ENCODE assay signal across 9 mouse cellular contexts in the genomic region with DNA sequence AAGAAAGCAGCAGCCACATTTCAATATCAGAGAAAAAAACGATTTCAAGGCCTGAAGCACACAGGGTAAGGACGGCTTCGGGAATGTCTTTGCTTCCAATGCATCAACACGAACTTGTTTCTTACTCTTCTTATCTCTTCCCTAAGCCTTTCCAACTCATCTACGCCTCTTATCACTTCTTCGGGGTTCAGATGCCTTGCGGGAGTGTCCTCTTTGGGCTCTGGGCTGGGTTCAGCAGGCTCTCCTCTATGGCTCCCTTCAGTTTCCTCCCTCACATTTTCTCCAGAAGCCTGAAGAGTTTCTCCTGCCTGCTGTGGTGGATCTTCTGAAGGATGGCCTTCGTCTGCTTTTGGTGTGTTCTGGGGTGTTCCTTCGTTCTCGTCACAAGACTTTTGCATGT. TPM values are rescaled to one million over a fixed set of nuclear protein-coding genes. Genes with fewer than 3 reads are reported as not detected.
DNase-seq lines count a peak whose midpoint lies in the region; ATAC-seq lines count a peak whose summit lies in the region.
"Had no signal": no experiment of that assay in that cellular context is flagged by ENCODE, and none has a peak within 500 bp of the region (broad histone marks: within the 10 kb centered on the region; RNA-seq: fewer than 3 reads in every experiment).

No protein-coding gene starts in this region.

- no peak overlapping the region for H3K27ac ChIP-seq in kidney, embryonic 16.5 days (ENCODE audit: low read length)
- H3K27ac ChIP-seq in limb, embryonic 10.5 days = peak overlapping the region; percentile 90; the same call in 1 of the 2 replicates
- H3K27ac ChIP-seq in neural tube, embryonic 12.5 days = no peak overlapping the region

- H3K9ac ChIP-seq in kidney, embryonic 16.5 days (replicated peaks; ENCODE audit: low read length) = 0 out of 2 replicates have a peak overlapping the region, but pooled peaks have one; percentile 26
- no peak overlapping the region for H3K9ac ChIP-seq in neural tube, embryonic 12.5 days

- peak overlapping the region; percentile 50 for H3K4me2 ChIP-seq in kidney, embryonic 16.5 days (replicated peaks; ENCODE audit: low read depth, low read length)
- peak overlapping the region; percentile 53 for H3K4me2 ChIP-seq in neural tube, embryonic 12.5 days (replicated peaks)

- peak overlapping the region; percentile 67 for H3K4me3 ChIP-seq in kidney, embryonic 16.5 days (ENCODE audit: low read length)
- peak overlapping the region; percentile 64 for H3K4me3 ChIP-seq in limb, embryonic 10.5 days
- peak overlapping the region; percentile 48 for H3K4me3 ChIP-seq in neural tube, embryonic 12.5 days

- ATAC-seq in kidney, embryonic 16.5 days (ENCODE audit: low FRiP score, low TSS enrichment) = no peak
- ATAC-seq in erythroid progenitor cell, adult 5-6 weeks (replicated peaks; ENCODE audit: low FRiP score, poor library complexity, severe bottlenecking) = peak; percentile 73
- no peak for ATAC-seq in neural tube, embryonic 12.5 days (ENCODE audit: low FRiP score, low read depth)
- no peak for ATAC-seq in megakaryocyte, adult 5-6 weeks (ENCODE audit: poor library complexity, severe bottlenecking)

- no peaks in the 10 kb centered on the region for H3K9me3 ChIP-seq in kidney, embryonic 16.5 days (ENCODE audit: low read length)
- no peaks in the 10 kb centered on the region for H3K9me3 ChIP-seq in limb, embryonic 10.5 days (replicated peaks)
- H3K9me3 ChIP-seq in neural tube, embryonic 12.5 days = no peaks in the 10 kb centered on the region
- H3K9me3 ChIP-seq: G1E had no signal

- WGBS in kidney, embryonic 16.5 days = 65% methylated on average over 10 of the region's 10 CpGs
- 58% methylated on average over 10 of the region's 10 CpGs for WGBS in limb, embryonic 10.5 days
- 65% methylated on average over 10 of the region's 10 CpGs for WGBS in neural tube, embryonic 12.5 days

- H3K36me3 ChIP-seq in kidney, embryonic 16.5 days (ENCODE audit: insufficient read depth, low read length) = peaks cover 7% of the 10 kb centered on the region; the same call in 1 of the 2 replicates
- H3K36me3 ChIP-seq in limb, embryonic 10.5 days = peaks cover 12% of the 10 kb centered on the region
- H3K36me3 ChIP-seq in neural tube, embryonic 12.5 days = no peaks in the 10 kb centered on the region

- H3K27me3 ChIP-seq in kidney, embryonic 16.5 days (ENCODE audit: insufficient read depth, low read length) = peaks cover 6% of the 10 kb centered on the region; the same call in 1 of the 2 replicates
- H3K27me3 ChIP-seq in limb, embryonic 10.5 days (ENCODE audit: low read depth, poor library complexity, severe bottlenecking) = peaks cover 81% of the 10 kb centered on the region
- no peaks in the 10 kb centered on the region for H3K27me3 ChIP-seq in neural tube, embryonic 12.5 days (replicated peaks)

- 0 out of 2 replicates have a peak, but pooled peaks cover 3% of the 10 kb centered on the region for H3K4me1 ChIP-seq in kidney, embryonic 16.5 days (ENCODE audit: insufficient read depth, low read length)
- no peaks in the 10 kb centered on the region for H3K4me1 ChIP-seq in limb, embryonic 10.5 days
- H3K4me1 ChIP-seq in neural tube, embryonic 12.5 days = no peaks in the 10 kb centered on the region

- DNase-seq in kidney, adult 11 months = no peak
- DNase-seq in limb, embryonic 10.5 days (ENCODE audit: low spot score) = no peak
- DNase-seq in cerebellum, adult 8-10 months = no peak
- DNase-seq in thymus, adult 18-20 months = no peak

RNA-seq across cellular contexts. Expression of gene Tceal8, which starts 1.5 kb away (rescaled TPM):
- polyA plus RNA-seq in kidney, embryonic 16.5 days (2015; fragmentation: Nextera tagmentation; extraction: Ambion mirVana) = 159 and 170 TPM in 2 replicates
- 27.0 and 72.5 TPM in 2 replicates for total RNA-seq in erythroid progenitor cell, adult 5-6 weeks (2015; ENCODE audit: low replicate concordance)
- total RNA-seq in erythroid progenitor cell, adult 5-6 weeks (2017; ENCODE audit: low replicate concordance) = 53.2 and 63.0 TPM in 2 replicates
- 201 and 220 TPM in 2 replicates for polyA plus RNA-seq in limb, embryonic 10.5 days (2016; fragmentation: Nextera tagmentation; extraction: Ambion mirVana)
- 156 and 175 TPM in 2 replicates for polyA plus RNA-seq in neural tube, embryonic 12.5 days (2016; fragmentation: Nextera tagmentation; extraction: Ambion mirVana)
- 20.6 and 26.5 TPM in 2 replicates for total RNA-seq in megakaryocyte, adult 5-6 weeks (2015)
- 34.4 and 39.0 TPM in 2 replicates for total RNA-seq in megakaryocyte, adult 5-6 weeks (2017)

RNA-seq across cellular contexts. Expression of gene Bex4, which starts 31.8 kb away (rescaled TPM):
- polyA plus RNA-seq in kidney, embryonic 16.5 days (2015; fragmentation: Nextera tagmentation; extraction: Ambion mirVana) = 51.8 and 56.4 TPM in 2 replicates
- 23.4 and 65.0 TPM in 2 replicates for total RNA-seq in erythroid progenitor cell, adult 5-6 weeks (2015; ENCODE audit: low replicate concordance)
- total RNA-seq in erythroid progenitor cell, adult 5-6 weeks (2017; ENCODE audit: low replicate concordance) = 35.6 and 40.6 TPM in 2 replicates
- polyA plus RNA-seq in limb, embryonic 10.5 days (2016; fragmentation: Nextera tagmentation; extraction: Ambion mirVana) = 67.9 and 81.2 TPM in 2 replicates
- polyA plus RNA-seq in neural tube, embryonic 12.5 days (2016; fragmentation: Nextera tagmentation; extraction: Ambion mirVana) = 66.8 and 67.0 TPM in 2 replicates
- total RNA-seq in megakaryocyte, adult 5-6 weeks (2015) = 0.58 and 0.62 TPM in 2 replicates
- 2.0 and 2.1 TPM in 2 replicates for total RNA-seq in megakaryocyte, adult 5-6 weeks (2017)

RNA-seq across cellular contexts. Expression of gene Tceal5, which starts 33.1 kb away (rescaled TPM):
- 2.8 and 3.2 TPM in 2 replicates for polyA plus RNA-seq in kidney, embryonic 16.5 days (2015; fragmentation: Nextera tagmentation; extraction: Ambion mirVana)
- total RNA-seq in erythroid progenitor cell, adult 5-6 weeks (2015; ENCODE audit: low replicate concordance) = not detected in 2 replicates
- not detected in 2 replicates for total RNA-seq in erythroid progenitor cell, adult 5-6 weeks (2017; ENCODE audit: low replicate concordance)
- 3.2 and 4.7 TPM in 2 replicates for polyA plus RNA-seq in limb, embryonic 10.5 days (2016; fragmentation: Nextera tagmentation; extraction: Ambion mirVana)
- 11.6 and 15.3 TPM in 2 replicates for polyA plus RNA-seq in neural tube, embryonic 12.5 days (2016; fragmentation: Nextera tagmentation; extraction: Ambion mirVana)
- total RNA-seq in megakaryocyte, adult 5-6 weeks (2015) = not detected in 2 replicates
- total RNA-seq in megakaryocyte, adult 5-6 weeks (2017) = not detected in 2 replicates

RNA-seq across cellular contexts. Expression of gene Tceal7, which starts 44.0 kb away (rescaled TPM):
- polyA plus RNA-seq in kidney, embryonic 16.5 days (2015; fragmentation: Nextera tagmentation; extraction: Ambion mirVana) = 5.2 and 6.1 TPM in 2 replicates
- not detected in 2 replicates for total RNA-seq in erythroid progenitor cell, adult 5-6 weeks (2015; ENCODE audit: low replicate concordance)
- total RNA-seq in erythroid progenitor cell, adult 5-6 weeks (2017; ENCODE audit: low replicate concordance) = not detected in 2 replicates
- polyA plus RNA-seq in limb, embryonic 10.5 days (2016; fragmentation: Nextera tagmentation; extraction: Ambion mirVana) = 0.44 and 0.64 TPM in 2 replicates
- polyA plus RNA-seq in neural tube, embryonic 12.5 days (2016; fragmentation: Nextera tagmentation; extraction: Ambion mirVana) = 4.4 and 5.9 TPM in 2 replicates
- not detected in 2 replicates for total RNA-seq in megakaryocyte, adult 5-6 weeks (2015)
- not detected in 2 replicates for total RNA-seq in megakaryocyte, adult 5-6 weeks (2017)
- total RNA-seq: G1E had no signal
- polyA plus RNA-seq: G1E had no signal

RNA-seq across cellular contexts. Expression of gene Bex1, which starts 44.7 kb away (rescaled TPM):
- polyA plus RNA-seq in kidney, embryonic 16.5 days (2015; fragmentation: Nextera tagmentation; extraction: Ambion mirVana) = 75.7 and 81.3 TPM in 2 replicates
- total RNA-seq in erythroid progenitor cell, adult 5-6 weeks (2015; ENCODE audit: low replicate concordance) = 1.3 TPM in 1 of 2 replicates, not detected in the other
- not detected in 2 replicates for total RNA-seq in erythroid progenitor cell, adult 5-6 weeks (2017; ENCODE audit: low replicate concordance)
- polyA plus RNA-seq in limb, embryonic 10.5 days (2016; fragmentation: Nextera tagmentation; extraction: Ambion mirVana) = 100 and 107 TPM in 2 replicates
- polyA plus RNA-seq in neural tube, embryonic 12.5 days (2016; fragmentation: Nextera tagmentation; extraction: Ambion mirVana) = 117 and 121 TPM in 2 replicates
- not detected in 2 replicates for total RNA-seq in megakaryocyte, adult 5-6 weeks (2015)
- not detected in 2 replicates for total RNA-seq in megakaryocyte, adult 5-6 weeks (2017)
